Mouse (Mus musculus) left cerebral cortex, adult 2 months (tissue): ENCODE data around the gene Dapk1. TPM values are rescaled to one million over a fixed set of nuclear protein-coding genes. Genes with fewer than 3 reads are reported as not detected.

Experiments used
- DNase-seq, 2 experiments: peaks; one replicate each; pipeline ENCODE4 v3.0.0; 2021 to 2022; ENCODE audit warnings: low spot score in 2 of 2, mixed read lengths in 1 of 2; ENCODE audit errors: extremely low spot score in 1 of 2
- H3K27ac ChIP-seq: fragments of 200-600 bp; 2 replicates; pipeline ENCODE4 v1.8.1; 2022
- H3K4me3 ChIP-seq: fragments of 200-600 bp; 2 replicates; pipeline ENCODE4 v1.8.1; 2022
- CTCF ChIP-seq: fragments of 200-600 bp; IDR thresholded peaks from 2 replicates; pipeline ENCODE4 v1.8.1; 2022; ENCODE audit warnings: antibody characterized with exemption, mild to moderate bottlenecking, moderate library complexity
- intact Hi-C: fragments of 180-260 bp; cut with DNase I; formaldehyde crosslinking; loops from one replicate; pipeline ENCODE4 v1.15.1; 2025
- total RNA-seq, 2 experiments: library from RNA; stranded (reverse); gene quantifications; 2 replicates each; pipeline ENCODE4 v1.2.3; 2021

Dapk1 gene
- total RNA-seq, 2 experiments from 2014 or later = 101 to 105 TPM

- TF ChIP-seq CTCF = no peak
- no peak overlapping the region for H3K27ac ChIP-seq
- intact Hi-C loops = no loop called here
- H3K4me3 ChIP-seq = no peak overlapping the region
- DNase-seq = no peak
Observed at GRCm38 (mm10) chr13:60648350-60648749, 46.6 kb downstream of the Dapk1 start.

- Histone ChIP-seq H3K27ac (no peak overlapping the region), H3K4me3 (no peak overlapping the region)
- intact Hi-C loops = no loop called here
- no peak for TF ChIP-seq CTCF
- DNase-seq = no peak
Observed at GRCm38 (mm10) chr13:60650000-60650399, 48.3 kb downstream of the Dapk1 start.

- no peak for DNase-seq
- no peak overlapping the region for H3K4me3 ChIP-seq
- TF ChIP-seq CTCF = no peak; the same call in 1 of the 2 replicates
- intact Hi-C loops = no loop called here
- H3K27ac ChIP-seq = peak overlapping the region; percentile 19; the same call in 1 of the 2 replicates
Observed at GRCm38 (mm10) chr13:60654017-60654565, 52.3 kb downstream of the Dapk1 start.

- TF ChIP-seq CTCF = no peak
- no peak for DNase-seq
- H3K4me3 ChIP-seq = no peak overlapping the region
- intact Hi-C loops = no loop called here
- H3K27ac ChIP-seq = no peak overlapping the region
Observed at GRCm38 (mm10) chr13:60655246-60655645, 53.5 kb downstream of the Dapk1 start.

- no peak for DNase-seq
- intact Hi-C loops = no loop called here
- Histone ChIP-seq H3K4me3 (no peak overlapping the region), H3K27ac (no peak overlapping the region)
- TF ChIP-seq CTCF = no peak
Observed at GRCm38 (mm10) chr13:60659600-60659999, 57.9 kb downstream of the Dapk1 start.

GRCm38 (mm10) chr13:60660056-60660455, 58.3 kb downstream of the Dapk1 start:
- intact Hi-C loops = no loop called here
- no peak overlapping the region for H3K4me3 ChIP-seq
- no peak for DNase-seq
- no peak overlapping the region for H3K27ac ChIP-seq
- no peak for TF ChIP-seq CTCF

GRCm38 (mm10) chr13:60660711-60661261, 59.0 kb downstream of the Dapk1 start:
- Histone ChIP-seq H3K4me3 (no peak overlapping the region), H3K27ac (no peak overlapping the region)
- no peak for DNase-seq
- TF ChIP-seq CTCF = no peak
- intact Hi-C loops = no loop called here

- Histone ChIP-seq H3K27ac (peak overlapping the region; percentile 8; the same call in 1 of the 2 replicates), H3K4me3 (no peak overlapping the region)
- TF ChIP-seq CTCF = no peak
- DNase-seq = no peak
- intact Hi-C loops = no loop called here
Observed at GRCm38 (mm10) chr13:60662493-60663177, 60.9 kb downstream of the Dapk1 start.

- no peak overlapping the region for H3K27ac ChIP-seq
- TF ChIP-seq CTCF = no peak
- intact Hi-C loops = no loop called here
- no peak for DNase-seq
- H3K4me3 ChIP-seq = no peak overlapping the region
Observed at GRCm38 (mm10) chr13:60664058-60664457, 62.3 kb downstream of the Dapk1 start.

- TF ChIP-seq CTCF = no peak
- Histone ChIP-seq H3K27ac (no peak overlapping the region), H3K4me3 (no peak overlapping the region)
- intact Hi-C loops = no loop called here
- DNase-seq = no peak
Observed at GRCm38 (mm10) chr13:60664816-60665215, 63.1 kb downstream of the Dapk1 start.

GRCm38 (mm10) chr13:60665402-60665801, 63.7 kb downstream of the Dapk1 start:
- Histone ChIP-seq H3K4me3 (no peak overlapping the region), H3K27ac (no peak overlapping the region)
- TF ChIP-seq CTCF = no peak; the same call in 1 of the 2 replicates
- no peak for DNase-seq
- intact Hi-C loops = no loop called here

GRCm38 (mm10) chr13:60668036-60668435, 66.3 kb downstream of the Dapk1 start:
- H3K4me3 ChIP-seq = no peak overlapping the region
- no peak for TF ChIP-seq CTCF
- no peak for DNase-seq
- H3K27ac ChIP-seq = peak overlapping the region; percentile 50; the same call in 1 of the 2 replicates
- intact Hi-C loops = no loop called here
